Mouse (Mus musculus): ENCODE results near the gene Prkcsh.
A peak's percentile ranks its signal among the peaks of the same experiment; 100 is the strongest.

Gene Prkcsh

GRCm38 (mm10) chr9:22049721-22050270 is 47.2 kb downstream of the Prkcsh start:
- no peak for DNase-seq (ENCODE audit: low spot score in 2 of 2)

GRCm38 (mm10) chr9:22050351-22050889 is 47.8 kb downstream of the Prkcsh start:
- DNase-seq (ENCODE audit: low spot score in 2 of 2) = peak; percentile 47 to 70

- DNase-seq (ENCODE audit: low spot score in 2 of 2) = no peak
These were observed 48.8 kb downstream of the Prkcsh start for GRCm38 (mm10) chr9:22051161-22051957.

GRCm38 (mm10) chr9:22051958-22052254 is 49.3 kb downstream of the Prkcsh start, which contains the start of gene Elavl3:
Elavl3 (minus strand) TSS chr9:22052023.
- DNase-seq (ENCODE audit: low spot score in 2 of 2) = no peak

- DNase-seq (ENCODE audit: low spot score in 2 of 2) = no peak
These were observed 51.1 kb downstream of the Prkcsh start for GRCm38 (mm10) chr9:22053657-22054056.

GRCm38 (mm10) chr9:22054411-22055076 is 51.9 kb downstream of the Prkcsh start:
- DNase-seq (ENCODE audit: low spot score in 2 of 2) = peak; percentile 50 to 84

DNA sequence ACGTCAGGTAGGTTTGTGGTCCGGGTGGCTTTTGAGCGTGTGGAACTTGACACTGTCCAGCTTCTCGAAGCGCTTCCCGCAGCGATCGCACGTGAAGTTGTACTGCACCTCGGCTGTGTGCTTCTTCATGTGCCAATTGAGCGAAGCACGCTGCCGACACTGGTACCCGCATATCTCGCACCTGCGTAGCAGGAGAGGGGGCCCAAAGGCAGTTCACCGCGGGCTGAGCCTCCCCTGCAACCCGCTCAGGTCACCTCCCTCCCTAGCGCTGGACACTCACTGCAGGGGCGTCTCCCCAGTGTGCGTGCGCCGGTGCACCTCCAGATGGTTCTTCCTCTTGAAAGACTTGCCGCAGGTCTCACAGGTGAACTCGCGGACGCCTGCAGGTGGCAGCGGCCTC is 53.1 kb downstream of the Prkcsh start:
- DNase-seq (ENCODE audit: low spot score in 2 of 2) = no peak

DNA sequence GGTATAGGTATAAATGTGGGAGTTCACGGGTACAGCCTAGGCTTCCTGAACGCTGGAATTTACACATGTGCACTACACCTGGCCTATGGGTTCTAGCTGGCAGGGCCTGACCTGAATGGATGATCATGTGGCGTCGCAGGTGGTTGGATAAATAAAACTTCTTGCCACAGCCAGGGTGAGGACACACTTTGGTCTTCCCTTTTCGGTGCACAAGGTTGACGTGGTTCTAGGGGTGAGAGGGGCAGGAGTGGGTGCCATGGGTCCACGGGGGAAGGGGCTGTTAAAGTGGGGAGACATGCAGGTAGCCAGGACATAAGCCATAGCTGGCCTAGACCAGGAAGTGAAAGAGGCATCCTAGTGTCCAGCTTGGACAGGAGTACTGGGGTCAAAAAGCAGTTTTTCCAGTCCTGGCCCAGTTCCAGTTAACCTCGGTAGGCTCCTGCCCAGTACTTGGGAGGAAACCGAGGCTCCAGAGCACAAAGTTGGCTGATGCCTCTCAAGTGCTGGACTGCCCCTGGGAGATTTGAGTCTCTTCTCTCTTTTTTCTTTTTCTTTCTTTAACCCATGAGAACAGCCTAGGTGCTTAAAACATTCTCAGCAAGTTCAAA is 53.8 kb downstream of the Prkcsh start:
- DNase-seq (ENCODE audit: low spot score in 2 of 2) = no peak

- DNase-seq (ENCODE audit: low spot score in 2 of 2) = no peak
These were observed 54.5 kb downstream of the Prkcsh start for GRCm38 (mm10) chr9:22057031-22057517.

GRCm38 (mm10) chr9:22058011-22058424 is 55.4 kb downstream of the Prkcsh start:
- no peak for DNase-seq (ENCODE audit: low spot score in 2 of 2)

DNA sequence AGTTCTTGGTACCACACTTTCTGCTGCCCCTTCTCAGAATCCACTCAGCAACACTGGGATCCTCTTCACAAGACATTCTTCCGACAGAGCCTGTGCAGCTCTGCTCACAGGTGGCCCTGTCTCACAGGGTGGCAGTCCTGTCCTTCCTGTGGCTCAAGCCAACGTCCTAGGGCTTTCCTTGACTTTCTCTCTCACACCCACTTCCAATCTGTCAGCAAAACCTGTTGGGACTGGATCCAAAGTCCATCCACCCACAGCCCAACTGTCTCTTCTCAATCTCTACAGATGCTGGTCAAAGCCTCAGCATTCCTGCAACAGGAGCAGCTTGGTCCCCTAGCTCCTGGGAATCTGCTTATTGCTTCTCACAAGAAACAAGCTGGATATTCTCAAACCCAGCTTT is 58.7 kb downstream of the Prkcsh start:
- DNase-seq (ENCODE audit: low spot score in 2 of 2) = no peak
